Mouse (Mus musculus) megakaryocyte-erythroid progenitor cell, adult 5 weeks (primary cell): Measurements from ENCODE around the gene Rasd1. TPM values are rescaled to one million over a fixed set of nuclear protein-coding genes. Genes with fewer than 3 reads are reported as not detected.

Experiments
- polyA plus RNA-seq: library from polyadenylated mRNA; stranded (reverse); fragments of >175 nt; gene quantifications from 2 replicates; pipeline ENCODE4 v1.2.3, GENCODE M21; 2012

Gene Rasd1
- 1.9 and 2.1 TPM in 2 replicates for polyA plus RNA-seq

DNA sequence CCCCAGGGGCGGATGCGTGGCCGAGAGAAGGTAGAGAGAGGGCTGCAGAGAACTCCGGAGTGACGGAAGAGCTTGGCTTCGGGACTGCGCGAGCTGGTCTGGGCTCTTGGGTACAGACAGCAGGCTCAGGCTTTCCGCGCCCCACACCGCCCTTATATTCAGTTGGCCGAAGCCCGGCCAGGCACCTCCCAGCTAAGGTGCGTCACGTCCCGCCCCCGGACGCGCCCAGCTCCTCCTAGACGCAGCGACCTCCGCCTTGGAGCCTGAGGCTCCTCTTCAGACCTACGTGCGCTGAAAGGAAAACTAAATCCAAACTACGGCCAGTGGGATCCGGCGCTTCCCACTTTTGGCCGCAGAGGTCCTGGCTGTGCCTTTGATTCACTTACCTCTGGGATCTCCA lies at the start of gene Rasd1:
TSS of gene Rasd1 (minus strand) at position 127 of the 400 bp plus-strand sequence.

DNA sequence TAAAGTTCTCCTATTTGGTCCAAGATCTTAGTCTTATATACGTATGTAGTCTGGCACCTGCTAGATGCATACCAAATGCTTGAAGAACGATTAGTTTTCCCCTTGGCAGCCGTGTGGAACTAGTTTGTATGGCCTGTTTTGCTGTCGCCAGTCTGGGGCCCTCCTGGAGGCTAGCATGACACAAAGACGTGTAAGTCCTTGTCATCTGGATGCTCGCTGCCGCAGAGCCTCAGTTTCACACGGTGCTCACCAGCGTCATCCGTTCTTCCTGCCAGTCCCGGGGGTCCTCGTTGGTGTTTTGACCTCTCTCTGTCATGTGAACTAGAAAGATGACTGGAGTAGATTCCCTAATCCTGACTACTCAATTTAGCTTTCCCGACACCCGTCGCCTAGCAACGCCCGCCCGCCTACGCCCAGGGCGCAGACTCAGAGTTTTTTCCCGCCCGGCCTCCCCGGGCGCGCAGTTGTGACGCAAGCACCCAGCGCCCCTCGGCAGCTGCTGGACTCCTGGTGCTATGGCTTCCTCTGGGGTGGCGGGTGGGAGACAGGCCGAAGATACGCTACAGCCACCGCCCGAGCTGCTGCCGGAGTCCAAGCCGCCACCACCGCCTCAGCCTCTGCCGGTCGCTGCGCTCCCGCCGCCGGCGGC lies 16.9 kb downstream of the Rasd1 start, which contains the start of gene Med9:
TSS of gene Med9 (plus strand) at position 455 of the 649 bp plus-strand sequence.

Other genes starting within 250 kb of the Rasd1 start
- 4.1 and 4.4 TPM in 2 replicates for gene Pld6, start 177.3 kb downstream of the Rasd1 start, polyA plus RNA-seq
- 22.4 and 27.6 TPM in 2 replicates for gene Flcn, start 154.9 kb downstream of the Rasd1 start, polyA plus RNA-seq
- 14.7 and 17.8 TPM in 2 replicates for gene Nt5m, start 125.5 kb downstream of the Rasd1 start, polyA plus RNA-seq
- 10.3 and 13.3 TPM in 2 replicates for gene Cops3, start 125.1 kb downstream of the Rasd1 start, polyA plus RNA-seq
- gene Med9, start 16.7 kb downstream of the Rasd1 start, polyA plus RNA-seq: 47.5 and 51.4 TPM in 2 replicates
- 13.1 and 15.7 TPM in 2 replicates for gene Pemt, start 81.5 kb upstream of the Rasd1 start, polyA plus RNA-seq
- gene Rai1, start 140.1 kb upstream of the Rasd1 start, polyA plus RNA-seq: 90.5 and 117 TPM in 2 replicates